In genomic region chr1:184439506-184439905, GRCm38 (mm10) we compare ENCODE assay signal across 24 mouse cellular contexts.
DNase-seq lines count a peak whose midpoint lies in the region; ATAC-seq and TF ChIP-seq lines count a peak whose summit lies in the region.
"Had no signal": no experiment of that assay in that cellular context is flagged by ENCODE, and none has a peak within 500 bp of the region (broad histone marks: within the 10 kb centered on the region; RNA-seq: fewer than 3 reads in every experiment).

No protein-coding gene starts in this region.

- H3K36me3 ChIP-seq in embryonic facial prominence, embryonic 14.5 days (ENCODE audit: control insufficient read depth, insufficient read depth, low read length): no peaks in the 10 kb centered on the region
- H3K36me3 ChIP-seq in embryonic facial prominence, embryonic 10.5 days (replicated peaks): no peaks in the 10 kb centered on the region
- H3K36me3 ChIP-seq in limb, embryonic 14.5 days (ENCODE audit: control insufficient read depth, insufficient read depth, low read length): no peaks in the 10 kb centered on the region
- H3K36me3 ChIP-seq in limb, embryonic 10.5 days: no peaks in the 10 kb centered on the region
- H3K36me3 ChIP-seq: forebrain, embryonic 10.5 days; liver, embryonic 12.5 days; midbrain, embryonic 13.5 days; neural tube, embryonic 13.5 days had no signal

- no peak overlapping the region for H3K27ac ChIP-seq in embryonic facial prominence, embryonic 14.5 days (replicated peaks; ENCODE audit: low read depth, low read length)
- no peak overlapping the region for H3K27ac ChIP-seq in embryonic facial prominence, embryonic 10.5 days (replicated peaks)
- H3K27ac ChIP-seq in limb, embryonic 14.5 days (replicated peaks; ENCODE audit: low read depth, low read length): no peak overlapping the region
- H3K27ac ChIP-seq in limb, embryonic 10.5 days: no peak overlapping the region
- H3K27ac ChIP-seq: forebrain, embryonic 10.5 days; hindbrain, embryonic 14.5 days; liver, embryonic 12.5 days; midbrain, embryonic 13.5 days; neural tube, embryonic 13.5 days had no signal

- H3K9me3 ChIP-seq in embryonic facial prominence, embryonic 14.5 days (ENCODE audit: control insufficient read depth, low read length): no peaks in the 10 kb centered on the region
- no peaks in the 10 kb centered on the region for H3K9me3 ChIP-seq in embryonic facial prominence, embryonic 10.5 days
- H3K9me3 ChIP-seq in limb, embryonic 14.5 days (ENCODE audit: control insufficient read depth, low read length): no peaks in the 10 kb centered on the region
- no peaks in the 10 kb centered on the region for H3K9me3 ChIP-seq in limb, embryonic 10.5 days (replicated peaks)
- H3K9me3 ChIP-seq: forebrain, embryonic 10.5 days; liver, embryonic 12.5 days; midbrain, embryonic 13.5 days; neural tube, embryonic 13.5 days had no signal

- no peak overlapping the region for H3K4me3 ChIP-seq in embryonic facial prominence, embryonic 14.5 days (ENCODE audit: low read depth, low read length)
- H3K4me3 ChIP-seq in embryonic facial prominence, embryonic 10.5 days: no peak overlapping the region
- H3K4me3 ChIP-seq in limb, embryonic 14.5 days (replicated peaks; ENCODE audit: low read length): no peak overlapping the region
- H3K4me3 ChIP-seq in limb, embryonic 10.5 days: no peak overlapping the region
- H3K4me3 ChIP-seq: forebrain, embryonic 10.5 days; liver, embryonic 12.5 days; midbrain, embryonic 13.5 days; neural tube, embryonic 13.5 days had no signal

- no peak for TF ChIP-seq POLR2A in limb, embryonic 14.5 days (IDR thresholded peaks at IDR 0.05; ENCODE audit: borderline replicate concordance, extremely low read depth, insufficient read depth, insufficient read length)

- peak; percentile 29 for DNase-seq in embryonic facial prominence, embryonic 14.5 days (ENCODE audit: low spot score)
- no peak for DNase-seq in embryonic facial prominence, embryonic 10.5 days (ENCODE audit: low spot score)
- peak; percentile 70 to 78 for DNase-seq in heart, adult 9 months (ENCODE audit: low spot score in 2 of 2)
- DNase-seq in heart, postnatal 4 days: no peak
- peak; percentile 56 for DNase-seq in limb, embryonic 14.5 days (ENCODE audit: low spot score)
- no peak for DNase-seq in limb, embryonic 10.5 days (ENCODE audit: low spot score)
- DNase-seq in skeletal muscle tissue, adult 2 months (ENCODE audit: low read depth, low spot score): peak; percentile 61
- no peak for DNase-seq in left cerebral cortex, adult 11 months (ENCODE audit: low spot score)
- DNase-seq: adrenal gland, postnatal 25 days; cerebellum, adult 18-20 months; cerebellum, postnatal 25 days; embryo, embryonic 11 days; forebrain, postnatal 0 days; layer of hippocampus, adult 9-11 months; lung, embryonic 14.5 days; right cerebral cortex, adult 18-20 months; thymus, postnatal 25 days had no signal

- 43% methylated on average over 3 of the region's 3 CpGs for WGBS in embryonic facial prominence, embryonic 14.5 days
- 67% methylated on average over 3 of the region's 3 CpGs for WGBS in embryonic facial prominence, embryonic 10.5 days
- 22% methylated on average over 3 of the region's 3 CpGs for WGBS in limb, embryonic 14.5 days
- WGBS in limb, embryonic 10.5 days: 64% methylated on average over 3 of the region's 3 CpGs

- 0 out of 2 replicates have a peak, but pooled peaks cover 5% of the 10 kb centered on the region for H3K4me1 ChIP-seq in embryonic facial prominence, embryonic 14.5 days (ENCODE audit: control insufficient read depth, insufficient read depth, low read length)
- peaks cover 9% of the 10 kb centered on the region for H3K4me1 ChIP-seq in embryonic facial prominence, embryonic 10.5 days
- peaks cover 16% of the 10 kb centered on the region for H3K4me1 ChIP-seq in limb, embryonic 14.5 days (ENCODE audit: control insufficient read depth, insufficient read depth, low read length)
- H3K4me1 ChIP-seq in limb, embryonic 10.5 days: peaks cover 38% of the 10 kb centered on the region
- H3K4me1 ChIP-seq: liver, embryonic 12.5 days had no signal

- H3K4me2 ChIP-seq in embryonic facial prominence, embryonic 14.5 days (ENCODE audit: low read depth, low read length): no peak overlapping the region
- no peak overlapping the region for H3K4me2 ChIP-seq in limb, embryonic 14.5 days (replicated peaks; ENCODE audit: low read depth, low read length, severe bottlenecking)
- H3K4me2 ChIP-seq: hindbrain, embryonic 14.5 days; liver, embryonic 12.5 days; lung, embryonic 14.5 days; midbrain, embryonic 13.5 days; neural tube, embryonic 13.5 days had no signal

- ATAC-seq in embryonic facial prominence, embryonic 14.5 days (ENCODE audit: low read depth): no peak
- no peak for ATAC-seq in limb, embryonic 14.5 days (ENCODE audit: low FRiP score, low read depth)
- ATAC-seq: activated CD4-positive, CD25-positive, alpha-beta regulatory T cell, adult 4 months; CD4-positive, CD25-positive, alpha-beta regulatory T cell, adult 4 months; forebrain, postnatal 0 days; liver, embryonic 12.5 days; midbrain, embryonic 13.5 days had no signal

- H3K9ac ChIP-seq in embryonic facial prominence, embryonic 14.5 days (ENCODE audit: low read depth, low read length): no peak overlapping the region
- H3K9ac ChIP-seq in limb, embryonic 14.5 days (ENCODE audit: low read depth, low read length, severe bottlenecking): no peak overlapping the region
- H3K9ac ChIP-seq: forebrain, postnatal 0 days; hindbrain, embryonic 14.5 days; liver, embryonic 12.5 days; lung, embryonic 14.5 days; midbrain, embryonic 13.5 days; neural tube, embryonic 13.5 days had no signal

- H3K27me3 ChIP-seq in embryonic facial prominence, embryonic 14.5 days (replicated peaks; ENCODE audit: control insufficient read depth, insufficient read depth, low read length): no peaks in the 10 kb centered on the region
- no peaks in the 10 kb centered on the region for H3K27me3 ChIP-seq in embryonic facial prominence, embryonic 10.5 days (replicated peaks; ENCODE audit: low read depth, poor library complexity, severe bottlenecking)
- 0 out of 2 replicates have a peak, but pooled peaks cover 4% of the 10 kb centered on the region for H3K27me3 ChIP-seq in limb, embryonic 14.5 days (ENCODE audit: control insufficient read depth, insufficient read depth, low read length)
- peaks cover 7% of the 10 kb centered on the region; the same call in 1 of the 2 replicates for H3K27me3 ChIP-seq in limb, embryonic 10.5 days (ENCODE audit: low read depth, poor library complexity, severe bottlenecking)
- H3K27me3 ChIP-seq: liver, embryonic 12.5 days had no signal

Comparison
In these comparisons a context has a peak if more than half of its experiments do, and no peak if none do; other contexts are left out.
1. DNase-seq: peak in embryonic facial prominence, embryonic 14.5 days (single experiment), heart, adult 9 months (2 of 2), limb, embryonic 14.5 days (single experiment) and skeletal muscle tissue, adult 2 months (single experiment); none in embryonic facial prominence, embryonic 10.5 days (single experiment), heart, postnatal 4 days (single experiment), limb, embryonic 10.5 days (single experiment) and left cerebral cortex, adult 11 months (single experiment).